Mouse (Mus musculus): Measurements from ENCODE around the gene Olfm4. TPM values are rescaled to one million over a fixed set of nuclear protein-coding genes. Genes with fewer than 3 reads are reported as not detected.

Gene Olfm4
- polyA plus RNA-seq (2014; fragmentation: Nextera tagmentation; extraction: Ambion mirVana), result 8.7 and 9.2 TPM in 2 replicates

DNA sequence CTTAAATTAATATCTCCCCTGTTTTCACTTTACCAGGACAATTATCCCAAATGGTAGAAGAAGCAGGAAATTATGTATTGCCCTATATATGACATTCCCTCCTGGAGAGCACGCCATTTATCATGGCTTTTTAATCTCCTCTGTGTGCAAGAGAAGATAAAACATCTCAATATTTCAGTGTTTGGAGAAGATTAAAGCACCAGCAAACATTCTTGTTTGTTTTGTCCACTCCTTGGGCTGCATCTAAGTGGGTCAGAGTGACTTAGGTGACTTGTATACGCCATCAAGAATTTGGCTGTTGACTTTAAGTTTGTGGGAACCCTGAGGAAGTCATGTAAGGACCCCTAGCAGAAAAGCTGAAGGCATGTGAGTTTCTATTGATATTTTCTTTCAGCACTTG, at the start of gene Olfm4:
TSS of gene Olfm4 (plus strand) at position 301 of the 400 bp plus-strand sequence.
- Histone ChIP-seq H3K4me2 (no peak within 1 kb of the TSS), H3K27ac (ENCODE audit: low read depth, low read length) (no peak within 1 kb of the TSS), H3K9me3 (ENCODE audit: control insufficient read depth, low read length) (no peaks in the 10 kb centered on the region), H3K4me1 (replicated peaks; ENCODE audit: control insufficient read depth, insufficient read depth, low read length) (no peaks in the 10 kb centered on the region), H3K4me3 (ENCODE audit: low read depth, low read length) (no peak within 1 kb of the TSS), H3K27me3 (replicated peaks; ENCODE audit: control insufficient read depth, insufficient read depth, low read length) (no peaks in the 10 kb centered on the region), H3K9ac (ENCODE audit: low read depth, low read length) (no peak within 1 kb of the TSS), H3K36me3 (ENCODE audit: control insufficient read depth, insufficient read depth, low read length) (no peaks in the 10 kb centered on the region)
- ATAC-seq (replicated peaks; ENCODE audit: low FRiP score) (no peak), DNase-seq (ENCODE audit: low spot score) (no peak)
- 60% methylated on average over 2 of the region's 2 CpGs for WGBS

DNA sequence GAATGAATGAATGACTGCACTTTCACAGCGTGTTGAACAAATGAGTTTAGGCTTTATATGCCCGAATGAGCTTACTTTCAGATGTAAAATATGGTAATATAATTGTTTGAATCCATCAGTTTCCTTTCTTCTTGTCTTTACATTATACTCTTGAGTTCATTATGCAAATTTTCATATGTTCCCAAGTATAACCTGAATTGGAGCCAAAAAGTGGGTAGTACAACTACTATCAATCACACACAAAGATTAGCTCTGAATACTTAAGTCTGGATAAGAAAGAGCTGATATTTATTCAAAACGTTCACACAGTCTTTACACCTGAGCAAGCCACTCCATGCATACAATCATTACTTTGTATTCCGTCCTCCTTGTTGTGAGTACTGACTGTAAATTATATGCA, 49.5 kb upstream of the Olfm4 start:
- ATAC-seq (replicated peaks; ENCODE audit: low FRiP score) (no peak), DNase-seq (ENCODE audit: low spot score) (no peak)
- H3K27me3 ChIP-seq (replicated peaks; ENCODE audit: control insufficient read depth, insufficient read depth, low read length), result no peaks in the 10 kb centered on the region
- no peaks in the 10 kb centered on the region for H3K36me3 ChIP-seq (ENCODE audit: control insufficient read depth, insufficient read depth, low read length)
- H3K4me3 ChIP-seq (ENCODE audit: low read depth, low read length), result no peak overlapping the region
- H3K4me1 ChIP-seq (replicated peaks; ENCODE audit: control insufficient read depth, insufficient read depth, low read length), result no peaks in the 10 kb centered on the region
- H3K27ac ChIP-seq (ENCODE audit: low read depth, low read length), result no peak overlapping the region
- H3K9me3 ChIP-seq (ENCODE audit: control insufficient read depth, low read length), result no peaks in the 10 kb centered on the region
- no peak overlapping the region for H3K4me2 ChIP-seq
- no peak overlapping the region for H3K9ac ChIP-seq (ENCODE audit: low read depth, low read length)
- 57% methylated on average over 4 of the region's 4 CpGs for WGBS

DNA sequence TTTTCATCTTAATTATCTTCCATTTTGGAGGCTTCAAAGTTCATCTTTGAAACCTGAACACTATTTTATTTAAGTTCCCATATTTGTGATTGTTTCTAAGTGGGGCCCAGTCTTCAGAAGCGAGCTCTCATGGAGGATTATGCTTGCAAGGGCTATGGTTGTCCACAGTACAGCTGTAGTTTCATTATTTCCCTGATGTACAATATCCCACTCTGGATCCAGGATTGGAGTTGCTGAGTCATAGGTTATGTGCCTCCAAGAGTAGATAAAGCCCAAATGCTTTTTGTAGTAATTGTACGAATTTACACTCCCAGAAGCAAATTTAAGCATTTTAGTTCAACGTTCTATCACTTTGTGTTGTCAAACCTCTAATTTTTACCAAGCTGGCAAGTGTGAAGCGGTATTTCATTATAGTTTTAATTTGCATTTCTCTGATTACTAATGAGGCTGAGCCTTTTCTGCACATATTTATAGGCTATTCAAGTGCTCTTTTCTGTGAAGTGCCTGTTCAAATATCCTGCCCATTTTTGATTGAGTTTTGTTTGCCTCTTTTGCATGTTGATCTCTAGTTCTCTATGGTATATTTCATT, 46.9 kb upstream of the Olfm4 start:
- no peak for ATAC-seq (replicated peaks; ENCODE audit: low FRiP score)
- Histone ChIP-seq H3K4me2 (no peak overlapping the region), H3K4me3 (ENCODE audit: low read depth, low read length) (no peak overlapping the region), H3K9me3 (ENCODE audit: control insufficient read depth, low read length) (no peaks in the 10 kb centered on the region), H3K27me3 (replicated peaks; ENCODE audit: control insufficient read depth, insufficient read depth, low read length) (no peaks in the 10 kb centered on the region), H3K36me3 (ENCODE audit: control insufficient read depth, insufficient read depth, low read length) (no peaks in the 10 kb centered on the region), H3K4me1 (replicated peaks; ENCODE audit: control insufficient read depth, insufficient read depth, low read length) (no peaks in the 10 kb centered on the region), H3K9ac (ENCODE audit: low read depth, low read length) (no peak overlapping the region), H3K27ac (ENCODE audit: low read depth, low read length) (no peak overlapping the region)
- no peak for DNase-seq (ENCODE audit: low spot score)
- WGBS, result 78% methylated on average over 4 of the region's 4 CpGs

DNA sequence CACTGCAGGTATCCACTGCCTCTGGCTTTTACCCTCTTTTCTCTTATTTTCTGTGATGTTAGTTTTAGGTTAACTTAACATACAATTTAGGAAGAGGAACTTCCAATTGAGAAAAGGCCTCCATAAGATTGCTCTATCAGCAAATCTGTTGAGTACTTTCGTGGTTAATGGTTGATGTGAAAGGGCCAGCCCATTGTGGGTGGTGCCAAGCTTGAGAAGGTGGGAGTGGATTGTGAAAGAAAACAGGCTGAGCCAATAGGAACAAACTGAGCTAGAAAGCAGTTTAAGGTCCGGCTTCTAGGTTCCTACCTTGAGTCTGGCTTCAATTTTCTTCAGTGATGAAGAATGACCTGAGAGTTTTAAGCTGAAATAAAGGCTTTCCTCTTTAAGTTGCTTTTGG, 38.0 kb upstream of the Olfm4 start:
- H3K27ac ChIP-seq (ENCODE audit: low read depth, low read length), result no peak overlapping the region
- no peaks in the 10 kb centered on the region for H3K36me3 ChIP-seq (ENCODE audit: control insufficient read depth, insufficient read depth, low read length)
- H3K4me3 ChIP-seq (ENCODE audit: low read depth, low read length), result no peak overlapping the region
- H3K27me3 ChIP-seq (replicated peaks; ENCODE audit: control insufficient read depth, insufficient read depth, low read length), result no peaks in the 10 kb centered on the region
- DNase-seq (ENCODE audit: low spot score) (no peak), ATAC-seq (replicated peaks; ENCODE audit: low FRiP score) (no peak)
- H3K9me3 ChIP-seq (ENCODE audit: control insufficient read depth, low read length), result no peaks in the 10 kb centered on the region
- WGBS, result 46% methylated on average over 2 of the region's 2 CpGs
- no peaks in the 10 kb centered on the region for H3K4me1 ChIP-seq (replicated peaks; ENCODE audit: control insufficient read depth, insufficient read depth, low read length)
- H3K4me2 ChIP-seq, result no peak overlapping the region
- no peak overlapping the region for H3K9ac ChIP-seq (ENCODE audit: low read depth, low read length)

DNA sequence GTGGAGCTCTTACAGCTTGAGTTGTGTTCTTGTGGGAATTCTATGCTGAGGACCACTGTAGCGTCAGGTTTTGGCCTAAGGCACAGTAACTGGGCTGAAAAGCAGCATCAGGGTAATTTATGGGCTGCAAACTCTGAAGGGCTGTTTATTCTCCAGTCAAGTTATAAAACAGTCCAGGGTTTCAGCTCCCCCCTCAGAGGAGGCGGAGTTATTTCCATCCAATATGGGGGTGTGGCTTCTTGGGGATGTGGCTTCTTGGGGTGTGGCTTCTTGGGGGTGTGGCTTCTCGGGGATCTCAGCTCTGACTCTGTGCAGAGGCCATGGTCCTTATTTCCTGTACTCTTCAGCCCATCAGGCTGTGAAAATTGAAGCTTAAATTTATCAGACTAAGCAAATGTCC, 28.2 kb upstream of the Olfm4 start:
- ATAC-seq (replicated peaks; ENCODE audit: low FRiP score) (no peak), DNase-seq (ENCODE audit: low spot score) (no peak)
- no peak overlapping the region for H3K4me2 ChIP-seq
- H3K27ac ChIP-seq (ENCODE audit: low read depth, low read length), result no peak overlapping the region
- no peaks in the 10 kb centered on the region for H3K4me1 ChIP-seq (replicated peaks; ENCODE audit: control insufficient read depth, insufficient read depth, low read length)
- H3K9me3 ChIP-seq (ENCODE audit: control insufficient read depth, low read length), result no peaks in the 10 kb centered on the region
- no peak overlapping the region for H3K4me3 ChIP-seq (ENCODE audit: low read depth, low read length)
- H3K36me3 ChIP-seq (ENCODE audit: control insufficient read depth, insufficient read depth, low read length), result no peaks in the 10 kb centered on the region
- 66% methylated on average over 3 of the region's 3 CpGs for WGBS
- no peaks in the 10 kb centered on the region for H3K27me3 ChIP-seq (replicated peaks; ENCODE audit: control insufficient read depth, insufficient read depth, low read length)
- no peak overlapping the region for H3K9ac ChIP-seq (ENCODE audit: low read depth, low read length)

DNA sequence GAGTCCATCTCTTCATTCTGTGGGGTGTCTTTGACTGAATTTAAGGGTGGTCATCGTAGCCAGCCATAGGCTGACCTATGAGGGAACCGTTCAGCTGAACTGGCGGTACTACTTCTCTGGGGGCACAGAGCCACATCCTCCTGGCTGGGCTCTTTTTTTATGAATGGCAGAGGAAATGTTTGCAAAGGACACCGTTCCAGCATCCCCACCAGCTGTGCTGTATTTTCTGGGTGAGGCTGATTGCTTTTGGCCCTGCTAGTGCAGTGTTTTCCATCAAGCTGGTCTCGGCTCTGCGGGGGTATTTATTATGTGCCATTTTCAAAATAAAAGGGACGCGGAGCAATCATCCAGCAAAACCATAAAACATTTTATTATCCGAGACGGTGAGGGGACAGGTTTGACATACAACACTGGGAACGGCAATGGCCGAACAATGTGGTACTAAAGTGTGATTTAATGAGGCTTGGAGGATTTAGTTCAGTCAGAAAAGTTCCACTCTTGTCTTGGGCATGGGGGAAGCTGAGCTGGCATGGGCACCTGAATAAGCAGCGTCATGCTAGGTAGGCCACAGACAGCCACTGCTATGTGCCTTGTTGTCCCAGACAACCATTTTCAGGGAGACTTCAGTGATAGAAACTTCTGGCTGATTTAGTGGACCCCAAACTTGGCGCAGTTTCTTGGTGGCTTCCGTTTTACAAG, 25.9 kb upstream of the Olfm4 start:
- Histone ChIP-seq H3K9me3 (ENCODE audit: control insufficient read depth, low read length) (no peaks in the 10 kb centered on the region), H3K27me3 (replicated peaks; ENCODE audit: control insufficient read depth, insufficient read depth, low read length) (no peaks in the 10 kb centered on the region), H3K36me3 (ENCODE audit: control insufficient read depth, insufficient read depth, low read length) (no peaks in the 10 kb centered on the region), H3K4me1 (replicated peaks; ENCODE audit: control insufficient read depth, insufficient read depth, low read length) (no peaks in the 10 kb centered on the region), H3K4me3 (ENCODE audit: low read depth, low read length) (no peak overlapping the region), H3K27ac (ENCODE audit: low read depth, low read length) (no peak overlapping the region), H3K9ac (ENCODE audit: low read depth, low read length) (no peak overlapping the region), H3K4me2 (no peak overlapping the region)
- no peak for ATAC-seq (replicated peaks; ENCODE audit: low FRiP score)
- 86% methylated on average over 15 of the region's 15 CpGs for WGBS
- DNase-seq (ENCODE audit: low spot score), result no peak

DNA sequence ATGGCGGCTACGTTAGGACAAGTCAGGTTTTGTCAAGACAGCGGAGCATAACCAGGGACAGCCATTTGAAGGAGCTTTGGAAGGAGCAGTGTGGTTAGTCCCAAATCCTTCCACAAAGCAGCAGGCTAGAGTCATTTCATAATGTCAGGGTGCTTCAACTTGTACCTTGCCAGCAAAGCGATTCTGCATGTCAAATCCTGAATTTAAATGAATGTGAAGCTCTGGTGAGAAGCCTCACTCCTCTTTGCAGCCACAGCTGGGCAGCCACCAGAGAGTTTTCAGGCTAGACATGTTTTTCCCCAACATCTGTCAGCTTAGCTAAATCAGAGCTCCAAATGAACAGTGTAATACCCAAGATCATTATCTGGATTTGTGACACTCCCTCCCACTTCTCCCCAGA, 22.7 kb upstream of the Olfm4 start:
- no peak overlapping the region for H3K4me3 ChIP-seq (ENCODE audit: low read depth, low read length)
- no peaks in the 10 kb centered on the region for H3K36me3 ChIP-seq (ENCODE audit: control insufficient read depth, insufficient read depth, low read length)
- no peak overlapping the region for H3K9ac ChIP-seq (ENCODE audit: low read depth, low read length)
- no peaks in the 10 kb centered on the region for H3K27me3 ChIP-seq (replicated peaks; ENCODE audit: control insufficient read depth, insufficient read depth, low read length)
- DNase-seq (ENCODE audit: low spot score) (no peak), ATAC-seq (replicated peaks; ENCODE audit: low FRiP score) (no peak)
- H3K4me2 ChIP-seq, result no peak overlapping the region
- H3K27ac ChIP-seq (ENCODE audit: low read depth, low read length), result no peak overlapping the region
- no peaks in the 10 kb centered on the region for H3K9me3 ChIP-seq (ENCODE audit: control insufficient read depth, low read length)
- 78% methylated on average over 4 of the region's 4 CpGs for WGBS
- H3K4me1 ChIP-seq (replicated peaks; ENCODE audit: control insufficient read depth, insufficient read depth, low read length), result no peaks in the 10 kb centered on the region

DNA sequence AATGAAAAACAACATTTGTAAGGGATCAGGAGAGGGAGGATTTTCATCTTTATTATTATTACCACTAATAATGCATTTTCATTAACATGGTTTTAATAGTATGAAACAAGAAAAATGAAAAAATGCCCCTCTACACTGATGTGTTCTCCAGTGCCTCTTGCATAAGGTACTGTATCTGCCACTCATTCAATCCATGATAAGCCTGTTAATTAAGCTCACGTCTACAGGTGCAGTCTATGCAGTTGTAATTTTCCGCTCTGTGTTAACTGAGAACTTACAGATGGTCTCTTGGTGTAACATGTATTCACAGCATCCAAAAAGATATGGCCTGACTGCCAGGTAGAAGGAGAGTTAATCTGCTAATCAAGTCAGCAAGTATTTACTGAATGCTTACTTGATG, 22.3 kb upstream of the Olfm4 start:
- H3K9ac ChIP-seq (ENCODE audit: low read depth, low read length), result no peak overlapping the region
- no peak overlapping the region for H3K4me3 ChIP-seq (ENCODE audit: low read depth, low read length)
- H3K9me3 ChIP-seq (ENCODE audit: control insufficient read depth, low read length), result no peaks in the 10 kb centered on the region
- no peaks in the 10 kb centered on the region for H3K4me1 ChIP-seq (replicated peaks; ENCODE audit: control insufficient read depth, insufficient read depth, low read length)
- H3K27me3 ChIP-seq (replicated peaks; ENCODE audit: control insufficient read depth, insufficient read depth, low read length), result no peaks in the 10 kb centered on the region
- H3K36me3 ChIP-seq (ENCODE audit: control insufficient read depth, insufficient read depth, low read length), result no peaks in the 10 kb centered on the region
- no peak overlapping the region for H3K4me2 ChIP-seq
- 78% methylated on average over 2 of the region's 2 CpGs for WGBS
- DNase-seq (ENCODE audit: low spot score) (no peak), ATAC-seq (replicated peaks; ENCODE audit: low FRiP score) (no peak)
- H3K27ac ChIP-seq (ENCODE audit: low read depth, low read length), result no peak overlapping the region

DNA sequence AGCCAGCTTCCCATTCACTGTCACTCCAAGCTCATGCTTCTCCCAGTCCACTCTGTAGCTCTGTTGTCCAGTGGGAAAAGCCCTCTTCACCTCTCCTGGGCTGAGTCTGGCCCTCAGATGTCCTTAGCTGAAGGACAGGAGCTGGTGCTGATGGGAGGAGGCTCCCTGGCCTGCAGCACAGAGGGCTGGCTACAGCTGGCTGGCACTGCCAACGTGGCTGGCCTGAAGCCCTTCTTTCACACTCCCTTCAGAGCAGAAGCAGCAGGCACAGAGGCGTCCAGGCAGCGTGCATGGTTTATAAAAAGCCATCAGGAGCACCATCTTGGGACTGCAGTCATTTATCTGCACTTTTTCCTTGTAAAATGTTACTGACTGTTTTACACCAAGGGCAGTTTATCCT, 13.7 kb upstream of the Olfm4 start:
- H3K36me3 ChIP-seq (ENCODE audit: control insufficient read depth, insufficient read depth, low read length), result no peaks in the 10 kb centered on the region
- no peak overlapping the region for H3K27ac ChIP-seq (ENCODE audit: low read depth, low read length)
- WGBS, result 67% methylated on average over 3 of the region's 3 CpGs
- no peak overlapping the region for H3K9ac ChIP-seq (ENCODE audit: low read depth, low read length)
- no peaks in the 10 kb centered on the region for H3K4me1 ChIP-seq (replicated peaks; ENCODE audit: control insufficient read depth, insufficient read depth, low read length)
- H3K9me3 ChIP-seq (ENCODE audit: control insufficient read depth, low read length), result no peaks in the 10 kb centered on the region
- DNase-seq (ENCODE audit: low spot score) (no peak), ATAC-seq (replicated peaks; ENCODE audit: low FRiP score) (no peak)
- H3K4me2 ChIP-seq, result no peak overlapping the region
- H3K4me3 ChIP-seq (ENCODE audit: low read depth, low read length), result no peak overlapping the region
- H3K27me3 ChIP-seq (replicated peaks; ENCODE audit: control insufficient read depth, insufficient read depth, low read length), result no peaks in the 10 kb centered on the region

Measured in liver, embryonic 11.5 days (tissue).